ENCODE assay signal across 17 mouse cellular contexts in the genomic region with DNA sequence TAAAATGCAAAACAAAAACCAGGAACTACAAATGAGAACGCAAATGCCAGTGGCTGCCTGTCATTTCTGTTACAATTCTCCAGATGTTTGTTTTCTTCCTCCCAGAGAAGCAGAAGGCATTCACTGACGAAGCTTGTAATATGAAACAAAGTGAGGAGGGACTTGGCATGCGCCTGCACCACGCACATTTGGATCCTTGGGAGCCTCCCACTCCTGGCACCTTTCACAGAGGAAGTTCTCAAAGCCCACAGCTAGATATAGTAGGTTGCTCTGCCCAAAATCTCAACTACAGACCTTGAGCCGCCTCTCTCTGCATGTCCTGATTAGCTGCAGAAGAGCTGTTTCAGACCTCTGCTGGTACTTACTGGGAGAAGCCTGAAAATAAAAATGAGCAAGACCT. TPM values are rescaled to one million over a fixed set of nuclear protein-coding genes. Genes with fewer than 3 reads are reported as not detected.
A peak's percentile ranks its signal among the peaks of the same experiment; 100 is the strongest.
DNase-seq lines count a peak whose midpoint lies in the region; ATAC-seq lines count a peak whose summit lies in the region.
"Had no signal": no experiment of that assay in that cellular context is flagged by ENCODE, and none has a peak within 500 bp of the region (broad histone marks: within the 10 kb centered on the region; RNA-seq: fewer than 3 reads in every experiment).

No protein-coding gene starts in this region.

- no peaks in the 10 kb centered on the region for H3K9me3 ChIP-seq in heart, embryonic 11.5 days (replicated peaks; ENCODE audit: control insufficient read depth, low read length)
- no peaks in the 10 kb centered on the region for H3K9me3 ChIP-seq in midbrain, embryonic 11.5 days (ENCODE audit: control insufficient read depth, low read length)
- H3K9me3 ChIP-seq: limb, embryonic 15.5 days; neural tube, embryonic 13.5 days had no signal

- 85% methylated on average over 5 of the region's 5 CpGs for WGBS in heart, embryonic 11.5 days (ENCODE audit: insufficient replicate concordance)
- WGBS in midbrain, embryonic 11.5 days: 92% methylated on average over 5 of the region's 5 CpGs

- peak; percentile 67 to 81 for DNase-seq in heart, adult 18-20 months
- DNase-seq in MN1 (ENCODE audit: low spot score): peak; percentile 22
- peak; percentile 33 to 56 for DNase-seq in heart, postnatal 14 days
- DNase-seq in lung, postnatal 36 days: peak; percentile 51
- no peak for DNase-seq in midbrain, embryonic 11.5 days (ENCODE audit: low spot score, missing footprints)
- DNase-seq in embryo, embryonic 10 days (ENCODE audit: low spot score): no peak
- DNase-seq in cerebellum, postnatal 25 days: no peak
- DNase-seq: B cell, adult 2 months; cerebellum, adult 9-10 months; kidney, adult 8-10 months; liver, postnatal 0 days had no signal

- peaks cover 7% of the 10 kb centered on the region for H3K36me3 ChIP-seq in heart, embryonic 11.5 days (ENCODE audit: control insufficient read depth, insufficient read depth, low read length)
- H3K36me3 ChIP-seq in midbrain, embryonic 11.5 days (ENCODE audit: control insufficient read depth, insufficient read depth, low read length): peaks cover 6% of the 10 kb centered on the region

- ATAC-seq in heart, embryonic 11.5 days (replicated peaks; ENCODE audit: insufficient number of reproducible peaks, low FRiP score, low TSS enrichment): no peak
- ATAC-seq in midbrain, embryonic 11.5 days (ENCODE audit: low FRiP score): no peak
- ATAC-seq: forebrain, embryonic 14.5 days; hindbrain, postnatal 0 days; liver, postnatal 0 days had no signal

- no peaks in the 10 kb centered on the region for H3K27me3 ChIP-seq in heart, embryonic 11.5 days (ENCODE audit: control insufficient read depth, insufficient read depth, low read length)
- H3K27me3 ChIP-seq in midbrain, embryonic 11.5 days (ENCODE audit: control insufficient read depth, insufficient read depth, low read length): no peaks in the 10 kb centered on the region
- H3K27me3 ChIP-seq: limb, embryonic 15.5 days; neural tube, embryonic 13.5 days had no signal

- H3K9ac ChIP-seq in heart, embryonic 11.5 days (ENCODE audit: low read depth, low read length): no peak overlapping the region
- H3K9ac ChIP-seq in midbrain, embryonic 11.5 days (ENCODE audit: low read length): no peak overlapping the region
- H3K9ac ChIP-seq: limb, embryonic 15.5 days; liver, postnatal 0 days; neural tube, embryonic 13.5 days had no signal

- H3K4me1 ChIP-seq in heart, embryonic 11.5 days (ENCODE audit: control insufficient read depth, insufficient read depth, low read length): no peaks in the 10 kb centered on the region
- H3K4me1 ChIP-seq in midbrain, embryonic 11.5 days (ENCODE audit: control insufficient read depth, insufficient read depth, low read length): no peaks in the 10 kb centered on the region
- H3K4me1 ChIP-seq: limb, embryonic 15.5 days; neural tube, embryonic 13.5 days had no signal

- no peak overlapping the region for H3K4me3 ChIP-seq in heart, embryonic 11.5 days (ENCODE audit: low read depth, low read length)
- H3K4me3 ChIP-seq in midbrain, embryonic 11.5 days (ENCODE audit: low read depth, low read length): no peak overlapping the region
- H3K4me3 ChIP-seq: limb, embryonic 15.5 days; neural tube, embryonic 13.5 days had no signal

- intact Hi-C loops in heart, postnatal 14 days (cut with DNase I): no loop called here

- H3K27ac ChIP-seq in heart, embryonic 11.5 days (ENCODE audit: low read depth, low read length): no peak overlapping the region
- H3K27ac ChIP-seq in midbrain, embryonic 11.5 days (ENCODE audit: low read depth, low read length): no peak overlapping the region
- H3K27ac ChIP-seq: hindbrain, postnatal 0 days; limb, embryonic 15.5 days; neural tube, embryonic 13.5 days; stomach, postnatal 0 days had no signal

- H3K4me2 ChIP-seq in heart, embryonic 11.5 days: no peak overlapping the region
- H3K4me2 ChIP-seq in midbrain, embryonic 11.5 days: no peak overlapping the region
- H3K4me2 ChIP-seq: limb, embryonic 15.5 days; neural tube, embryonic 13.5 days had no signal

RNA-seq across cellular contexts. Expression of a gene that starts 10.7 kb away (rescaled TPM):
- total RNA-seq in heart, adult 18-20 months (2021): 100 to 1,000 TPM; 157 to 176 TPM
- 101 and 103 TPM in 2 replicates for polyA plus RNA-seq in heart, embryonic 11.5 days (2014; fragmentation: Nextera tagmentation; extraction: Ambion mirVana)
- total RNA-seq in heart, postnatal 14 days (2021): 100 to 1,000 TPM; 163 to 165 TPM
- 85.0 and 86.4 TPM in 2 replicates for polyA plus RNA-seq in midbrain, embryonic 11.5 days (2014; fragmentation: Nextera tagmentation; extraction: Ambion mirVana)

RNA-seq across cellular contexts. Expression of a gene that starts 11.6 kb away (rescaled TPM):
- 10 to 100 TPM; 26.4 to 28.8 TPM for total RNA-seq in heart, adult 18-20 months (2021)
- polyA plus RNA-seq in heart, embryonic 11.5 days (2014; fragmentation: Nextera tagmentation; extraction: Ambion mirVana): 13.7 and 18.6 TPM in 2 replicates
- 10 to 100 TPM; 29.0 to 31.9 TPM for total RNA-seq in heart, postnatal 14 days (2021)
- polyA plus RNA-seq in midbrain, embryonic 11.5 days (2014; fragmentation: Nextera tagmentation; extraction: Ambion mirVana): 24.6 and 26.4 TPM in 2 replicates

RNA-seq across cellular contexts. Expression of a gene that starts 11.7 kb away (rescaled TPM):
- total RNA-seq in heart, adult 18-20 months (2021): 10 to 100 TPM; 56.2 to 68.7 TPM
- polyA plus RNA-seq in heart, embryonic 11.5 days (2014; fragmentation: Nextera tagmentation; extraction: Ambion mirVana): 52.8 and 53.7 TPM in 2 replicates
- 10 to 100 TPM; 57.2 to 59.4 TPM for total RNA-seq in heart, postnatal 14 days (2021)
- 56.6 and 60.3 TPM in 2 replicates for polyA plus RNA-seq in midbrain, embryonic 11.5 days (2014; fragmentation: Nextera tagmentation; extraction: Ambion mirVana)

RNA-seq across cellular contexts. Expression of a gene that starts 51.2 kb away (rescaled TPM):
- 10 to 100 TPM; 65.2 to 66.4 TPM for total RNA-seq in heart, adult 18-20 months (2021)
- 50.5 and 52.9 TPM in 2 replicates for polyA plus RNA-seq in heart, embryonic 11.5 days (2014; fragmentation: Nextera tagmentation; extraction: Ambion mirVana)
- 10 to 100 TPM; 57.3 to 57.6 TPM for total RNA-seq in heart, postnatal 14 days (2021)
- polyA plus RNA-seq in midbrain, embryonic 11.5 days (2014; fragmentation: Nextera tagmentation; extraction: Ambion mirVana): 99.9 and 100 TPM in 2 replicates

RNA-seq across cellular contexts. Expression of a gene that starts 51.3 kb away (rescaled TPM):
- total RNA-seq in heart, adult 18-20 months (2021): under 1 TPM; 0.23 to 0.32 TPM
- polyA plus RNA-seq in heart, embryonic 11.5 days (2014; fragmentation: Nextera tagmentation; extraction: Ambion mirVana): 1.5 and 1.8 TPM in 2 replicates
- under 1 TPM; 0.56 to 0.60 TPM for total RNA-seq in heart, postnatal 14 days (2021)
- polyA plus RNA-seq in midbrain, embryonic 11.5 days (2014; fragmentation: Nextera tagmentation; extraction: Ambion mirVana): 3.2 and 3.5 TPM in 2 replicates

Comparison
In these comparisons a context has a peak if more than half of its experiments do, and no peak if none do; other contexts are left out.
1. DNase-seq: peak in heart, adult 18-20 months (2 of 2), MN1 (single experiment), heart, postnatal 14 days (2 of 2) and lung, postnatal 36 days (single experiment); none in midbrain, embryonic 11.5 days (single experiment), embryo, embryonic 10 days (single experiment) and cerebellum, postnatal 25 days (0 of 2).